Mouse (Mus musculus) small intestine, adult 2 months (tissue): ENCODE data around the gene Cadps2.

Experiments used
- CTCF ChIP-seq: fragments of 200-500 bp; IDR thresholded peaks from 2 replicates; pipeline ENCODE4 v1.5.1; 2012; ENCODE audit warnings: low read depth, mild to moderate bottlenecking, control low read depth, inconsistent platforms, low read length, moderate library complexity, mixed read lengths; ENCODE audit not compliant: insufficient replicate concordance, insufficient read length; ENCODE audit errors: extremely low read depth
- POLR2A ChIP-seq: fragments of 200-500 bp; IDR thresholded peaks from 2 replicates; pipeline ENCODE4 v1.6.1; 2012; ENCODE audit warnings: low read depth, mild to moderate bottlenecking, control low read depth, inconsistent platforms, low read length, moderate library complexity

DNA sequence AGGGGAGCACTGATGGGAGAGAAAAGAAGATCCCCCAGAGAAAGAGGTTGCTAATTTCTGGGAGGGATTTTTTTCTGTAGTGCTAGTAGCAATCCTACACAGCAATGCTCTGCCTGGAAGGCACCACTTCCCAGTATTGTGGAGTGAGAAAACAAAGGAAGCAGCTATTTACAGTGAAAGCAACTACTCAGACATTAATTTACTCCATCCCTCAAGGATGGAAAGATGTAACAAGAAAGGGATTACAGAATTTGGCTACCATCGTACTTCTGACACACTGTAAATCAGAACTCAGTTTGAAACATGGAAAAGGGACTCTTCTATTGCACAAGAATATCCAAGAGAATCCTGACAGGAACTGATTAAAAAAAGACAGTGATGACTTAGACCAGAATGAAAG is 29.1 kb downstream of the Cadps2 start:
- no peak for TF ChIP-seq POLR2A
- TF ChIP-seq CTCF = no peak
